Mouse (Mus musculus) adrenal gland, postnatal 14 days (tissue): Measurements from ENCODE around the gene Pan3. TPM values are rescaled to one million over a fixed set of nuclear protein-coding genes. Genes with fewer than 3 reads are reported as not detected.
"Not testable (repeated sequence)": the region's sequence is repeated elsewhere in the genome, so short reads cannot be mapped to it uniquely, and the experiment has no call there.

Source experiments
- DNase-seq: peaks from one replicate; pipeline ENCODE4 v3.0.0; 2021; ENCODE audit warnings: mixed read lengths
- total RNA-seq: library from RNA; stranded (reverse); gene quantifications from 2 replicates; pipeline ENCODE4 v1.2.3, GENCODE M21; 2021

Pan3 gene
- total RNA-seq, 1 experiment from 2014 or later: 102 TPM

DNA sequence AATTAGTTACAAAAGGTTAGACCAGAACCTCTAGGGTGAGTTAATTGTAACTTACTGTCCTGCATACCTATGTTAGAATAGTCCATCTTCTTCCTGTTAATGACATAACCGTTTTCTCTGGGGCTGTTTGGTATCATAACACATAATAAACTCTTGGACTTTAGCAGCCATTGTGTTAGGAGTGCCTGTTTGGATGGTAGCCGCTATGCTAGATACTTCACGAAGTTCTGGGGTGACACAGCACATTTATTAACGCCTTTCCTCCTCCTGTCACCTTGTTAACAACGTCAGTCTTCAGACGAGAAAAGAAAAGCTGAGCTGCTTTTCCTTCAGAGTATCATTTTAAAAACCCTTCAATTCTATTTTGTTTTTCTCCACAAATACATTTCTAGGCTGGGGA, 59.3 kb downstream of the Pan3 start:
- no peak for DNase-seq

DNA sequence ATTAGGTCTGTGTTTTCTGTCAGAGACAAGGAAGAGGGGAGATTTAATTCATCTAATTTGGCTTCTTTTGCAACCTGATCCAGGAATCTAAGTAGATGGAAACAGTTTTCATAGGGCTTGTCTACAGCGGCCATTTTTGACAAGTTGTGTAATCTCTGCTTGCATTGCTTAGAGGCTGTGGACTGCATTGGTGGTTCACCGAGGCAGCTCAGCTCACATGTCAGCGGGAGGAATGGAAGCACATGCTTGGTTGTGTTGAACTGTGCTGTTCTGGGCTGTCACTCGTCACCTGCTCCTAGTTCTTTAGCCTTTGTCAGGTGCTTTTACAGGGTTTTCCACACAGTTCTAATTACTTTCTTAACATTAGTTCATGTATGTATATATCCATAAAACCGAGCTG, 60.9 kb downstream of the Pan3 start:
- DNase-seq: no peak

DNA sequence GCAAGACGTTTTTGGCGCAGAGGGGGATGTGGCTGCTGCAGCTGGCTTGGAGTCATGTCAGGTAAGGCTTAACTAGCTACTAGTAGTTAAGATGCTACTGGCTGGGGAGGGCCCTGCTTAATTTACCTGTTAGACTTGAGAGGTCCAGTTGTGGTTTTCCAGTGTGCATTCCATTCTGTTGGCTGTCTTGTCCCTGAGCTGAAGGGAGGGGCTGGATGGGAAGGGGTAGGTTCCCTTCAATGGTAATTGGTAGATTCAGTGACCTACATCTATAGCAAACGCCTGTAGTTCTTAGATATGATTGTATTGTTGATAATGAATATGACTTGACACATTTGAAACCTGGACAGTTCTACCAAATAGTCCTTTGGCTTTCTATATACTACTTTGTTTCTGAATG, 62.5 kb downstream of the Pan3 start:
- no peak for DNase-seq

- no peak for DNase-seq
These were observed 63.2 kb downstream of the Pan3 start for GRCm38 (mm10) chr5:147493205-147493604.

- no peak for DNase-seq
These were observed 63.7 kb downstream of the Pan3 start for GRCm38 (mm10) chr5:147493685-147494084.

DNA sequence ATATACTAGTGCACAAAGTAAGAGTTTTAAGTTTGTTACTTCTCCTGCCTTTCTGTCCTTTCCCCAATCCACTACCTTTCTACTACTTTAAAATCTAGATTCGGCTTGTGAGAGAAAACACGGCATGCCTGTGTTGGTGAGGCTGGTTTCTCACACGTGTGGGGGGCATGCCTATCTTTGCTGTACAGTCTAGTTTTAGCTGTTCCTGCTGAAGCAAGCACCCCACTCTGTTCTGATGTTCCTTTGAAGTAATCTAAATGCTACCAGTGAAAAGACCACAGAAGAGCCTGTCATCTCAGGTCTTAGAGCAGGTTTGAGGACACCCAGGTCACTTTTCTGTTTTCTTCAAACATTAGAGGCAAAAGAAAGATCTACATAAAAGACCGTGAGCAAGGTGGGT, 64.4 kb downstream of the Pan3 start:
- no peak for DNase-seq

DNA sequence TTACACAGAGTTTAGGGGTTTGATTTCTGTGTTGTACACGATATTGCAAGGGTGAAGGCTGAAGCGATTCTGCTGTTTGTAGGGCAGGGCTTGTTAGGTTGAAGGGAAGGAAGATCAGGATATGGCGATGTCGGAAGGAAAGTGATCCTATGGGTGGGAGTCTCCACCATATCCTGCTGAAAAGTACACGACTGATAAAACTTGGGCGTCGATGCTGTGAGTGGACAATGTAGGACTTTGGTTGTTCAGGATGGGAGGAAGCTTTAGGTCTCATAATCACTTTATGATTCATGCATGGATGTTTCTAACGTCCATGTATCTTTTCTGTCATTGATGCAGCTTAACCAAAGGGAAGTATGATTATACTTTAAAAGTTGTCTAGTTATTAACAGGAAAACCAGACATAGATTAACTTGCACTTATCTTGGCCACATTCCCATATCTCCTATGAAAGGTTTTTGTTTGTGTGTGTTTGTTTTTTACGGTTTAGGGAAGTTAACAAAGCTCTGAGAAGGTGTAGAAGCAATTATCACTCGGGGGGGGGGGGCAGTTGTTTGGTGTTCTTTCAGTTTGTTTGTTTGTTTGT, 64.9 kb downstream of the Pan3 start:
- DNase-seq: no peak

DNA sequence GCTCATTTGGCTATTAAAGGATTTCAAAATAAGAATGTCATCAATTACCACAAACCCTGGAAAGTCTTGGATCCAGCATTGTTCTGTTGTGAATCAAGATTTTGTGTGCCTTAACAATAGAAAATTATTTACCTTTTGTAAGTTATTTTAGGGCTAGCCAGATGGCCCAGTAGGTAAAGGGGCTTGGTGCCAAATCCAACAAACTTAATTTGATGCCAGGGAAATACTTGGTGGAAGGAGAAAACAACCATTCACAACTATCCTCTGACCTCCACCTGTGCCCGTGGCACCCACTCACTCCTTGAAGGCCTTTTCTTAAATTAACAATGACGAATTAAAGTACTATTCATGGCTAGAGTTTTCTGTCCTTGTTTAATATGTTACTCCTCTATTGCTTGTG, 66.0 kb downstream of the Pan3 start:
- DNase-seq: no peak

DNA sequence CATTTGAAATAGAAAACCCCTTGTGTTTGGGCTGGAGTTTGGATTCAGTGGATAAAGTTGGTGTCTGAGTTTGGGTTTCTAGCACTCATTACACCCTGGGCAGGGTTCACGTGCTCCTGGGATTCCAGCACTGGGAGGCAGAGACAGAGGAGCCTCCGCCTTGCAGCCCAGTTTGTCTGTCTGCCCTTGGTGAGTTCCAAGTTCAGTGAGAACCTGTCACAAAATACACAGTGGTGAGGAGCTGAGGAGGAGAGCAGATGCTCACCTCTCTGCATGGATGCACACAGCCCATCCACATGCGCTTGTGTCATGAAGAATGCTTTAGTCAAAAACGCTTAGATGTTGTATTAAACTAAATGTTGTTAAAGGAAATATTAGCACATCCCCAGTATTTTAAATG, 67.0 kb downstream of the Pan3 start:
- DNase-seq: no peak

DNA sequence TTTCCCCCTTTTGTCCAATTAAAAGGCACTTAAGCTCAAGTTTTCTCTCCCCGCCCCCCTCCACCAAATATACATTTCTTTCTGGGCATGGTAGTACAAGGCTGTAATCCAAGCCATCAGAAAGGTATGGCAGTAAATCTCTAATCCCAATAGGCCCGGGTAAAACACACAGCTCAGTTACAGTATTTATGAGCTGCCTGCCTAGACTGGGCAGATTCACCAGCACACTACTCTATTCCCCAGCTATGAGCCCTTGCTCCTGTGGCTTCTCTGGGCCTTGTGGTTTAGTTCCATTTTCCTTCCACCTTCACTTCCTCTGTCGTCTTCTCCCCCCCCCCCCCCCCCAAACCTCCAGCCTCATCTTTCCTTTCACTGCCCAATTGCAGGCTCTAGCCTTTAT, 67.8 kb downstream of the Pan3 start:
- no peak for DNase-seq

DNA sequence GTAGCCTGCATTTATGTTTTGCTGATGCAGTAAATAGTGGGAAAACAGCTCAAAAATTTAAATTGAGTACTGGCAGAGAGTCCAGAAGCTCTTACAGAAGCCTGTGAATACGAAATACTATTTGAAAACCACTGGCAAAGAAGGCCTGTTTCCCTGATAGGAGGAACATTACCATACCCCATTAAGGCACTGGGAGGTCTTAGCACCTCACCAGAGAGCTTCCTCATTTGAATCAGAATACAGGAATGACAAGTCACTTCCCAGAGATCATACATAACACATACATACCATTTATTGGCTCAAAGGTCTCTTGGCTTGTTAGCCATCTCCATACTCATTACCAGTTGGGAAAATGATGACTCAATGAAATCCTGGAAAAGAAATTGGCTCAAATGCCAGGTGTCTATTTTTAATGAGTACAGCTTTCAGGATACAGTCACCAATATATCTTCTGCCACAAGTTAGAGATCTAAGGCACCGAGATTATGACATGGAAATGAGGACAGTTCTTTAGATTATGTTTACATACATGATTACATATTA, 71.6 kb downstream of the Pan3 start:
- no peak for DNase-seq

DNA sequence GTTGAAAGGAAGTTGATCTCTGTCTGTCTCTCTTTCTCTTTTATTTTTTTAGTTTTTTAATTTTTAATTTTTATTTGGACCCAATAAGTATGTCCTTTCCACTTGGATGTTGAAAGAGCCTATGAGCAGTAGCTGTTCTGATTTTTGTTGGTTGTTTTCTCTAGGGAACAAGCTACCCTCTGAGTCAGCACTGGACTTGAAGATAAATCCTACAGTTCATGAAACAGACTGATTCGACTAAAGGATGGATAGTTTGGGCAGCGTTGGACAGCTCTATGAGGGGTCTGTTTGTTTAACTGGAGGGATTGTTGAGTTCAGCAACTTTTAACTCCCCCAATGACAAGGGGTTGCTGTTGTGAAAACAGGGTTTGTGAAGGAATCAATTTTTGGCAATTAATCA, 73.0 kb downstream of the Pan3 start:
- no peak for DNase-seq

DNA sequence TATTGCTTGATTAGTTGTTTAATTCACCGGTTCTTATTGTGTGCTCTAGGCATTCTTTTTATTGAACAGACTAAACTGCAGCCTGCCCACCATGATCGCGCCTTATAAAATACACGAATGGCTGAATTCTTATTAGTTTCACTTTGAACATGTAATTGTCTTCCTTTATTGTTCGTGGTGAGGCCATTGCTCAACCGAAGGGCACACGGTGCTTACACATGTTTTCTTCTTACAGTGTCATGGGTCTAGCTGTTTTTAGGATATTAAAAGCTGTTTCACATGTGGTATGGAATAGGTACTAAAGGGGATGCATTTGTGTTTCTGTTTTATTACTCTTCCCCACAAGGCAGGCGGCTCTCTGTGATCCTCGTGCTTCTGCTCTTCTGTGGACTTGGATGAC, 81.4 kb downstream of the Pan3 start:
- no peak for DNase-seq

GRCm38 (mm10) chr5:147527006-147527405, 97.0 kb downstream of the Pan3 start:
- DNase-seq: no peak

DNA sequence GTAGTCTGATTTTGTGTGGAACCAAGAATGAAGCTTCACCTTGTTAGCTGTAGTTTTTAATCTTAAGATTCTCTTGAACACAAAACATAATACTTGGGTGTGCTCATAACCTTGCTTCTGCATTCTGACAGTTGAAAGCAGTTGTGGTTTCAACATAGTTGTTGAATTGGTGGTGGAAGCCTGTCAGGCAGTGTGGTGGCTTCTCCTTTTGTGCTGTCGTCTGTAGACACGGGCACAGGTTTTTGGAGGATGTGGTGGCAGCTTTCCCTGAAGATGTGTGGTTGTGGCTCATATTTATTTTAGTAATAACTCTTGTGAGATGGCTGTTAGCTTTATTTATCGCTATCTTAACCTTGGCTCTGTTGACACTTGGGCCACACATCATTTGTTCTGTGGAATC, 97.8 kb downstream of the Pan3 start:
- no peak for DNase-seq

DNA sequence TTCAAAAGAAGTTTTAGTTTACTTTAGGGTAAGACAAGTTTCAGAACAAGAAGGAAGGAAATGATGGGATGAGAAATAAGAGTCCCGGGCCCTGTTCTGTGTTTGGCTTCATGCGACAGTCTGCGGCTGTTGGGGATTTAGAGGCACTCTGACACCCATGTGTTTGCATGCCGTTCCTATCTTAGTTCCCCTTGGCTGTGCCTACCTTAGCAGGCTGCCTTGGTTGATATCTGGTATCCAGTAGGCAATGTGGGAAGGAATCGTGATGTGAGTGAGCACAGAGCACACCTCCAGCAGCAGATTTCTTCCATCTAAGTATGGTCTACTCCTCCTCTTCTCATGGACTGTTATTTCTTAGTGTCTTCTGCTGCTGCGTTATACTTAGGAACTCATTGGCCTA, 102.1 kb downstream of the Pan3 start:
- DNase-seq: no peak

- no peak for DNase-seq
These were observed 109.4 kb downstream of the Pan3 start for GRCm38 (mm10) chr5:147539409-147539808.

- no peak for DNase-seq
These were observed 109.9 kb downstream of the Pan3 start for GRCm38 (mm10) chr5:147539815-147540214.

DNA sequence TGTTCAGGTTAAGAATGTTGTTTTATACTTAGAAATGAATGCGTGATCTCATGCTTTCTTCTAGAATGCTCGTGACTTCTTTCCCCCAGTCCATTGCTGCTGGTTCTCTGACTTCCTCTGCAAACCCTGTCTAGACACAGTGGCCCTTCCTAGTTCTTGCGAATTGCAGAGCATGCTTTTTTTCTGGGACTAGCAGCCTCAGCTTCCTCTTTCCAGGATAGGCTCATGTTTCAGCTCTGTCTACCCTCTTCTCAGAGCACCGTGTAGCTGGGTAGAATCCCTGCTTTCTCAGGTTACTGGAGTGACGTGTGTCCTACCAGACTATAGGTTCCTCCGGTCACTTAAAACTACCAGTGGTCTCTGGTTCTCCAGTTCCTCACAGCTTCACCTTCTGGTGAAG, 112.3 kb downstream of the Pan3 start:
- DNase-seq: no peak

DNA sequence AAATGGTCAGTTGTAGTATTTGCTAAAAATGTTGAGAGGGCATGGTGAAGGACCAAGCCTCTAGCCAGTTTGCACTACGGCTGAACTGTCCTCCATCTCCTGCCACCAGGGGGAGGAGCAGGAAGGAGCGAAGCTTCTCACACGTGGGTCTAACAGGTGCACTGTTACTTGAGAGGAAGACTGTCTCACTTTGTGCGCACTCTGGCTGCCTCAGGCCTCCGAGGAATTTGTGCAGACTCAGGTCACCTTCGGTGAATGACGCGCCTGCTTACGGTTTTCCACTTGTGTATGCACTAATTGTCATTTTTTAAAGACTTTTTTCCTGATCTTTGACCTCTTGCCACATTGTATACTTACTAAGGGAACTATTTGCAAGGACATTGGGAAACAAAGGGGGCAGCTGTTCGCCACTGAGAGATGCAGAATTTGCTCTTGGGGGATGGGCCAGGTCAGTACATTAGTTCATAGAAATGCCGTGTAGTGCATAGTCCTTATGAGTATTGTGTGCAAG, 115.8 kb downstream of the Pan3 start:
- DNase-seq: peak; percentile 42

GRCm38 (mm10) chr5:147549016-147549755, 119.2 kb downstream of the Pan3 start:
- no peak for DNase-seq

DNA sequence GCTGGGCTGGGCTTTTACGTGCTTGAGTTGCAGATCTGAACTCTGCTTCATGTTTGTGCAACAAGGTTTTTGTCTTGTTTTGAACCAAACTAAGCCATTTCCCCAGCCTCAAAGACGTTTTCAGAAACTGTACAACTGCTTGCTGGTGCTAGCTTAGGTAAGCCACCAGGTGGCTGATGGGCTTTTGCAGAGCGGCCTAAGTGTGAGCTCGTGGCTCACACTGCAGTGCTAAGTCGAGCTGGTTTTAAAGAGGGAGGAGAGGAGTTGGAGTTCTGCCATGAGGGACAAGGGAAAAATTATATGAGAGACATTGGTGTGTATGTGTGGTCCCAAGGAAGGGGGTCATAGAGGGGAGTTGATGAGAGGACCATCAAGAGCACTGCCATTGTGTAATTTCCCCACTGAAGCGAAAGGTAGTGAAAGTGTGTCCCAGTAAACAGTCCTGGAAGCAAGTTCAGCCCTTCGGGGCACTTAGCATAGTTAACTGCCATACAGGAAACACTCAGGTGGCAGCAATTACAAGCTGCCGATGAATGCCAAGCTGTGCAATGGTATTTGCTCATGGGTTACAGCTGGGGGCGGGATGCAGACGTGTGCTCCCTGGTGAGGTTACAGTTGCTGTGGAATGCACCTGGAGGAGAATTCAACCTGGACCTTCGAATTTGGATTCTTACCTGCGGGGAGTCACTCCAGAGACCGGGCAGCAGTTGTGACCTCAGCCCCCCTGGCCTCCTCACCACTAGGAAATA, 122.1 kb downstream of the Pan3 start:
- no peak for DNase-seq

GRCm38 (mm10) chr5:147557641-147558040, 127.7 kb downstream of the Pan3 start:
- not testable (repeated sequence) for DNase-seq
